Mouse (Mus musculus) spleen, adult 2 months (tissue): Measurements from ENCODE around the gene Zfp109.

Experiments
- CTCF ChIP-seq: fragments of 200-500 bp; IDR thresholded peaks from 2 replicates; pipeline ENCODE4 v1.5.1; 2011; ENCODE audit warnings: mild to moderate bottlenecking, inconsistent platforms; ENCODE audit not compliant: insufficient read depth, insufficient read length, insufficient replicate concordance; ENCODE audit errors: extremely low read depth
- POLR2A ChIP-seq: fragments of 200-500 bp; IDR thresholded peaks from 2 replicates; pipeline ENCODE4 v1.6.1; 2011; ENCODE audit warnings: low read depth, low read length, inconsistent platforms

DNA sequence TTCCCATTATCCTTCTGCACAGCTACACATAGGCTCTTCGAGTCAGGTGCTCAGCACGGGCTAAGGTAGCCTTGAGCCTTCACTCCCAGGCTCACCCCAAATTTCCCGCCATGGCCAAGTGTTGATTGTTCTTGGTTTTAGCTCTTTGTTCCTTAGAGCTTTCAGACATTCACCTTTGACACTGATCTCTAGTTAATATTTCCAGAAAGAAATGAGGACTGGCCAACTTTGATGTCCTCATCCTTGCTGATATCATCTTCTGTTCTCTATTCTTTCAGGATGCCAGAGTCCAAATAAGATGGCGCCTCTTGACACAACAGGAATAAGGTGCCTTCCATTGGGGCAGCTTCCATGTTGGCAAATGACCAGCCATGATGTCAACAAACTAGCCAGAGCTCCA, 37.1 kb upstream of the Zfp109 start:
- TF ChIP-seq POLR2A, result no peak
- no peak for TF ChIP-seq CTCF
